Mouse (Mus musculus) heart, embryonic 15.5 days (tissue): ENCODE results near the gene Arhgap11a. TPM values are rescaled to one million over a fixed set of nuclear protein-coding genes. Genes with fewer than 3 reads are reported as not detected.

ENCODE experiments used
- ATAC-seq: fragments of 200-750 bp; cut with Nextera tagmentation; replicated peaks from 2 replicates; pipeline ENCODE4 v1.8.0; 2017; ENCODE audit warnings: low read depth, moderate TSS enrichment; ENCODE audit not compliant: insufficient number of reproducible peaks, insufficient read depth, low FRiP score
- H3K27ac ChIP-seq: fragments of 300-500 bp; sonication (generic); 2 replicates; pipeline ENCODE4 v1.5.1; 2015; ENCODE audit warnings: mild to moderate bottlenecking, inconsistent platforms
- H3K27me3 ChIP-seq: fragments of 300-500 bp; sonication (generic); 2 replicates; pipeline ENCODE4 v1.6.1; 2015; ENCODE audit warnings: inconsistent platforms
- H3K36me3 ChIP-seq: fragments of 300-500 bp; sonication (generic); 2 replicates; pipeline ENCODE4 v1.6.1; 2015; ENCODE audit warnings: mild to moderate bottlenecking, inconsistent platforms
- H3K4me1 ChIP-seq: fragments of 300-500 bp; sonication (generic); replicated peaks from 2 replicates; pipeline ENCODE4 v1.6.1; 2015; ENCODE audit warnings: inconsistent platforms
- H3K4me2 ChIP-seq: fragments of 300-500 bp; sonication (generic); 2 replicates; pipeline ENCODE4 v1.6.1; 2015; ENCODE audit warnings: inconsistent platforms, mild to moderate bottlenecking, moderate library complexity
- H3K4me3 ChIP-seq: fragments of 300-500 bp; sonication (generic); 2 replicates; pipeline ENCODE4 v1.5.1; 2015; ENCODE audit warnings: mild to moderate bottlenecking, inconsistent platforms
- H3K9ac ChIP-seq: fragments of 300-500 bp; sonication (generic); 2 replicates; pipeline ENCODE4 v1.6.1; 2015; ENCODE audit warnings: mild to moderate bottlenecking, inconsistent platforms
- H3K9me3 ChIP-seq: fragments of 300-500 bp; sonication (generic); replicated peaks from 2 replicates; pipeline ENCODE4 v1.6.1; 2016; ENCODE audit warnings: inconsistent platforms
- WGBS: fragments of 180-500 bp; shearing (Covaris S2); methylation state at CpG from one replicate; pipeline ENCODE4 v1.1.7; 2015; ENCODE audit warnings: mixed read lengths; 5-methylcytosine and 5-hydroxymethylcytosine counted together
- polyA plus RNA-seq: library from polyadenylated mRNA; unstranded; fragments of >200 nt; fragmentation: Nextera tagmentation; extraction: Ambion mirVana; gene quantifications from 2 replicates; pipeline ENCODE4 v1.2.1, GENCODE M21; 2015

Arhgap11a gene
- 22.3 and 24.8 TPM in 2 replicates for polyA plus RNA-seq

DNA sequence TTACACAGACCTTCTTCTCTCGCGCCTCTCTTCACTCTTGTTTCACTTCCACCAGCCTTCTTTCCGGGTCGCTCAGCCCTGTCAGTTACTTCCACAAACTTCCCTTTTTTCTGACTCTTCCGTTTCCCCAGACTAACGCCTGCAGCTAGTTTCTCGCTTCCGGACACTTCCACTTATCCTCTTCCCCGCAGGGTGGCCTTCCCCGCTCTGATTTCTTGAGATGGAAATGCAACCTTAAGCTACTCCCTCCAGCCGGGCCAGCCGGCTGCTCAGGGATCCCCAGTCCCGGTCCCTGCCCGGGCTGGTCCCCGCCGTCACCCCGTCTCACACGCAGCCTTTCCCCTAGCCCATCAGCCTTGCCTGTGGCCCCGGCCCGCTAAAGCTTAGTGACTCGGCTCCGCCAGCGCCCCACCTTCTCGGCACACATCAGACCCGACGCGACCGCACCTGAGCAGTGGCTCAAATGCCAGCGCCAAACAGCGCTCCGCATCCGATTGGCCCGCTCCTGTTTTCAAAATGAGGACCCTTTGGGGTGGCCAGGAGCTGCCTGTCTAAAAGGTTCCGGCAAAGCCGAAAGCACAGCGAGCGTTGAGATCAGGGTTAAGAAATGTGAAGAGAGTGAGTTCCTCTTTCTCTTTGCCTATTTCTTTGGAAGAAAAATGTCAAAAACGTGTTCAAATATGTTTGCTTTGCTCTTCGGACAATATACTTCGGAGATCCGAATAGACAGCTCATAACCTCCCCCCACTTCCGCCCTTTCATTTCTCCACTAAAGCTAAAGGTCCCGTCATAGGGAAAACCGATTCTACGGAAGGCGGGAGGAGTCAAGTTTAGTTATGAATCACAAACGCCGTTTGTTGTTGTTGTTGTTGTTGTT is at the start of gene Arhgap11a:
Gene Arhgap11a (minus strand): TSS at position 417 of the 877 bp plus-strand sequence.
- H3K27me3 ChIP-seq: no peaks in the 10 kb centered on the region
- peak within 1 kb of the TSS; percentile 71 for H3K9ac ChIP-seq
- H3K4me1 ChIP-seq: peaks cover 17% of the 10 kb centered on the region
- peak within 1 kb of the TSS; percentile 85 for H3K4me3 ChIP-seq
- H3K36me3 ChIP-seq: peaks cover 7% of the 10 kb centered on the region
- peak within 1 kb of the TSS; percentile 77 for H3K4me2 ChIP-seq
- H3K27ac ChIP-seq: peak within 1 kb of the TSS; percentile 81
- no peaks in the 10 kb centered on the region for H3K9me3 ChIP-seq
- peak; percentile 95 for ATAC-seq
- WGBS: under 1% methylated on average over 48 of the region's 48 CpGs

DNA sequence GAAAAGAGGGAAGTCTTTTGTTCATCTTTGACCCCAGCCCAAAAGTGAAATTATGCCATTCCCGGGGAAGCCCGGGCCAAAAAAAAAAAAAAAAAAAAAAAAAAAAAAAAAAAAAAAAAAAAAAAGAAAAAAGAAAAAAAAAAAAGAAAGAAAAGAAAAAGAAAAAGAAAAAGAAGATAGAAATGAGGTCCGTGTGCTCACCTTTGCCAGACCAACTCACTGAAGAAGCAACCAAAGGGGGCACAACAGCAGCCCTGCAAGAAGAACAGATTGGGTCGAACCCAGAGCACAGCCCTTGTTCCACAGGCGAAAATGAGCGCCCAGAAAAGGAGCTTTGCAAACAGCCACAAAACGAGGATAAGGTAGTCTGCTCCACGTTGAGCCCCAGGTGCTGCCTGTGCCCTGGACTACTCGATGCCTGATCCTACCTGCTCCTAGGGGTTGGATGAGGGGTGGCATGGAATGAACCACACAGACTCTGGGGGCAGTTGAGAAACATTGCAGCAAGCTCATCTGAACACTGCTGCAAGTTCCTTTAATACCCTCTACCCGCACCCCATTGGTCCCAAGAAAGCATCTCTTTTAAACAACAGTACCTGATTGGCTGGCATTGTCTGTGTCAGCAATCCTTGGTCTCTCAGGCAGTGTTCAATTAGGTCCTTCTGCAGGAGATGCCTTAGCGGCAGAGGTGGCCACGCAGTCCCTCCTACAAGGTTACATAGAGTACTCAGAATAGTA is 45.1 kb upstream of the Arhgap11a start:
- Histone ChIP-seq H3K27me3 (no peaks in the 10 kb centered on the region), H3K9ac (no peak overlapping the region), H3K4me1 (no peaks in the 10 kb centered on the region), H3K4me2 (no peak overlapping the region), H3K9me3 (no peaks in the 10 kb centered on the region), H3K36me3 (no peaks in the 10 kb centered on the region), H3K4me3 (no peak overlapping the region), H3K27ac (no peak overlapping the region)
- 74% methylated on average over 10 of the region's 12 CpGs for WGBS
- no peak for ATAC-seq

DNA sequence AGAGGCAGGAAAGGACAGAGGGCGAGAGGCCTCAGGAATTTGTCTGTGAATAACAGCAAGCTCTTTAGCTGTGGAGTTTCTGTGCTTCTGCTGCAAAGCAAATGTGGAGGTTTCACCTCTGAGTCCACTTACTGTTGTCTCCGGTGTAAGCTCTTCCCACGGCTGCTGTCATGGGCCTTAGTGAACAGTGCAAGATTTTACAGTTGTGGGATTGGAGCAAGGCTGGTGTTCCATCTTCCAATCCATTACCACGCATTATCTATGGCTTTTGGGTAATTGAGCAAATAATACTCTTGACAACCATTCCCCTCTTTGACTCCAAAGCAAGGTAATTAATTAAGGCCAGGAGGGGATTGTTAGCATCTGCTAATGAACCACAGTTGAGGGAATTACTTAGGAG is 38.7 kb upstream of the Arhgap11a start:
- Histone ChIP-seq H3K27ac (no peak overlapping the region), H3K4me1 (no peaks in the 10 kb centered on the region), H3K9me3 (no peaks in the 10 kb centered on the region), H3K27me3 (no peaks in the 10 kb centered on the region), H3K4me3 (no peak overlapping the region), H3K9ac (no peak overlapping the region), H3K4me2 (no peak overlapping the region), H3K36me3 (no peaks in the 10 kb centered on the region)
- 76% methylated on average over 4 of the region's 4 CpGs for WGBS
- no peak for ATAC-seq

DNA sequence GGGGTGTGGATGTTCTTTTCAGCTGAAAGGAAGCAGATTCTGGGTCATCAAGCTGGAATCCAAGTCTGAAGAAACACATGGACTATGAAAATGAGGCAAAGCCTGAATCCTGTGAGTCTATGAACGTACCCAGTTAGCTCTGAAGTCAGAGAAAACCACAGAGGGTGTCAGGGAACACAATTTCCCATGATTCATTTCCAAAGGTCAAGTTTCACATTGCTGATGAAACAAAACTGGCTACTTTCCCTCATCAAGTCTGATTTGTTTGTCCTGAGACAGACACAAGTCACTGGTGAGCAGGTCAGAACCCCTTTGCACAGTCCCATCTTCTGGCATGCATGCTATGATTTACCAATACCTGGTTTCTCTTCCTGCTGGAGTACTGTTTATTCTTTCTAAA is 37.6 kb upstream of the Arhgap11a start:
- Histone ChIP-seq H3K27ac (no peak overlapping the region), H3K4me3 (no peak overlapping the region), H3K36me3 (no peaks in the 10 kb centered on the region), H3K4me1 (no peaks in the 10 kb centered on the region), H3K27me3 (no peaks in the 10 kb centered on the region), H3K4me2 (no peak overlapping the region), H3K9me3 (no peaks in the 10 kb centered on the region), H3K9ac (no peak overlapping the region)
- WGBS: 76% methylated on average over 1 of the region's 1 CpGs
- ATAC-seq: no peak

DNA sequence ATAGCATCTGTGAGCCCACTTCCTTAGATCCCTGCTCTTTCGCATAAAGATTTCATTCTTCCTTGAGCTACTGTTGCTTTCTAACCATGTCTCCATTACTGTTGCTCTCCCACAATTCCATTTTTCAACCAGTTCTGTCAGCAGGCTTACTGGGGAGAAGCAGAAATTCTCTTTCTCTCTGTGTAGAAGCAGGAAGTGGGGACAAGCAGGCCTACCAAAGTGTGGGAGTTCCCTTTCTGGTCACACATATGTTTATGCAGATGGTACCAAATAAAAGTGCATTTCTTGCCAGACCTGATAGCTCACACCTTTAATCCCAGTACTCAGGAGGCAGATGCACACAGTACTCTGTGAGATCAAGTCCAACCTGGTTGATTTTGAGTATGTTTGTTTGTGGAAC is 21.7 kb upstream of the Arhgap11a start:
- Histone ChIP-seq H3K4me3 (no peak overlapping the region), H3K9me3 (no peaks in the 10 kb centered on the region), H3K9ac (no peak overlapping the region), H3K4me1 (no peaks in the 10 kb centered on the region), H3K4me2 (no peak overlapping the region), H3K36me3 (no peaks in the 10 kb centered on the region), H3K27me3 (no peaks in the 10 kb centered on the region), H3K27ac (no peak overlapping the region)
- 82% methylated on average over 1 of the region's 1 CpGs for WGBS
- no peak for ATAC-seq

DNA sequence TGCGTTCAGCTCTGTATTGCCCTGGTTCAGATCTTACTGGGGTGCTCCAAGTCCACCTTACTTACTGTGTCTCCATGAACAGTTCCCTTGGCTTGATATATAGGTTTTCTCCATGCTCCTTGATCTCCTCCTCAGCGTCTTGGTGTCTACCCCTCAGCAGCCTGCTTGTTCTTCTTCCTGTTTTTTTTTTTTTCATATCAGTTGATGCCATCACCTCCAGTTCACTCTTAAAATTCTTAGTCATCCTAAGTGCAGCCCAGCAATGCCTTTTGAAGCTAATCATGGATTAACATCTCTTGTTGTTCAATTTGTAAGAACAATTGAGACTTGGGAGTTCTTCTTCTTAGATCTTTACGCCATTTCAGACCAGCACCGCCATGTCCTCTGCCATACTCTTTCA is 19.9 kb upstream of the Arhgap11a start:
- Histone ChIP-seq H3K36me3 (no peaks in the 10 kb centered on the region), H3K9me3 (no peaks in the 10 kb centered on the region), H3K4me1 (no peaks in the 10 kb centered on the region), H3K9ac (no peak overlapping the region), H3K4me3 (no peak overlapping the region), H3K27ac (no peak overlapping the region), H3K27me3 (no peaks in the 10 kb centered on the region), H3K4me2 (no peak overlapping the region)
- 80% methylated on average over 4 of the region's 4 CpGs for WGBS
- ATAC-seq: no peak

DNA sequence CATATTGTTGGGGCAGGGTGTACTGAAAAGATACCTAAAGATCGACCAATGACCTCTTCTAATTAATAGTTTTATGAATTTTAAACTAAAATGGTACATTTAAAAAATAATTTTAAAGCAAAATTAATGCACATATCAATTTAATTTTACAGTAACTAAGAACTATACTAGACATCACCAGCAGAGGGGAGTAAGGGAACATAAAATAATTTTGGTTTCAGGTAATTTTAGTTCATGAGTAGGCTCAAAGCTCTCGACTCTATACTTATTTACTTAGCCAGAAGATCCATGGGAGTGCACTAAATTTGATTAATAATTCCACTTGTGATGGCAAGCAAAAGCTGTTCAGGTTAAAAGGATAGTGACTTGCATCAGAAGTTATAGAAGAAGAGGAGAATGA is 17.7 kb upstream of the Arhgap11a start:
- no peak overlapping the region for H3K27ac ChIP-seq
- H3K36me3 ChIP-seq: no peaks in the 10 kb centered on the region
- H3K4me3 ChIP-seq: no peak overlapping the region
- 16% methylated on average over 2 of the region's 2 CpGs for WGBS
- no peaks in the 10 kb centered on the region for H3K4me1 ChIP-seq
- no peak overlapping the region for H3K4me2 ChIP-seq
- no peak overlapping the region for H3K9ac ChIP-seq
- H3K9me3 ChIP-seq: no peaks in the 10 kb centered on the region
- no peak for ATAC-seq
- H3K27me3 ChIP-seq: no peaks in the 10 kb centered on the region

DNA sequence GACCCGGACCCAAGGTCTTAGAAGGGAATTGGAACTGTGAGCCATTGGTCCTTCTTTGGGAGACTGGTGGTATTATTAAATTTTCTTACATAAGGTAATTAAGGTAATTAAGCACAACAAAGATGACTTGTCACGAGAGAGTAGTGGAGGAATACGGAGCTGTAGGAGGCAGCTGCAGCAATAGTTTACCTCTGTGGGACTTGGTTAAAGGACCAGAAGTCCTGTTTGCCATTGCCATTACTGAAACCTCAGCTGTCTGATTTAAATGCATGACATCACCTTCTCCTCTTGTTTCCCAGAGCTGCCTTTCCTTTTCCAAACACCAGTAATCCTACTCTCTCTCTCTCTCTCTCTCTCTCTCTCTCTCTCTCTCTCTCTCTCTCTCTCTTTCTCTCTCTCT is 680 bp upstream of the Arhgap11a start:
- H3K36me3 ChIP-seq: peaks cover under 1% of the 10 kb centered on the region; the same call in 1 of the 2 replicates
- H3K9ac ChIP-seq: peak overlapping the region; percentile 71; the same call in 1 of the 2 replicates
- 5% methylated on average over 3 of the region's 3 CpGs for whole genome bisulfite sequencing

DNA sequence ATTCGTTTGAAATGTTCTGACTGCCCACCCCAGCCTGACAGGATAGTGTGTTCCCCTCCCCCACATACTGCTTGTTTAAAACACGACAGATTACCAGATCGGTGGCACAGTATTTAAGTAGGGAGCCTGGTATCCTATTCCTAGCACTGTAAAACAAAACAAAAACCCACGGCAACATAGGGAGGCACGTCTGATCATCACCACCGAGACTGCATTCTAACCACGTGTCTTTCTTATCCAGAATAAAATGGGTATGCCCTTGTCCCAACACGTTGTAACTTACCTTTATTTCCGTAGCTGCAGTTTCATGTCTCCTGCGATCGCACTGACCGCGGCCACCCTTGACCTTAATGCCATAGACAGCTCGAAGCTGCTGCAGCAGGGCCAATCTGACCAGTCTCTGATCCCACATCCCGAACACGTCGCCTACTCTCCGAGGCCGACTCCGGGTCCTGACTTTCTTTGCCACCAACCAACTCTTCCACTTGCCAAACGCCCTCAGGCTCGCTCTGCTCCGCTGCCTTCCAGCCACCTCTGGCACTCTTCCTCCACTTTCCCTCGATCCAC is 700 bp downstream of the Arhgap11a start:
- H3K27ac ChIP-seq: peak overlapping the region; percentile 81
- WGBS: under 1% methylated on average over 24 of the region's 24 CpGs
- H3K4me3 ChIP-seq: peak overlapping the region; percentile 85
- H3K36me3 ChIP-seq: peaks cover 11% of the 10 kb centered on the region
- no peaks in the 10 kb centered on the region for H3K9me3 ChIP-seq
- peak overlapping the region; percentile 77 for H3K4me2 ChIP-seq
- ATAC-seq: no peak; the same call in 1 of the 2 replicates
- H3K9ac ChIP-seq: peak overlapping the region; percentile 71
- H3K4me1 ChIP-seq: peaks cover 17% of the 10 kb centered on the region
- no peaks in the 10 kb centered on the region for H3K27me3 ChIP-seq

More for the DNA sequence above, 680 bp upstream of the Arhgap11a start:
- no peak for ATAC-seq
- H3K4me1 ChIP-seq: peaks cover 17% of the 10 kb centered on the region
- H3K27me3 ChIP-seq: no peaks in the 10 kb centered on the region
- H3K27ac ChIP-seq: peak overlapping the region; percentile 81
- H3K4me2 ChIP-seq: peak overlapping the region; percentile 77
- H3K9me3 ChIP-seq: no peaks in the 10 kb centered on the region
- H3K4me3 ChIP-seq: peak overlapping the region; percentile 85

DNA sequence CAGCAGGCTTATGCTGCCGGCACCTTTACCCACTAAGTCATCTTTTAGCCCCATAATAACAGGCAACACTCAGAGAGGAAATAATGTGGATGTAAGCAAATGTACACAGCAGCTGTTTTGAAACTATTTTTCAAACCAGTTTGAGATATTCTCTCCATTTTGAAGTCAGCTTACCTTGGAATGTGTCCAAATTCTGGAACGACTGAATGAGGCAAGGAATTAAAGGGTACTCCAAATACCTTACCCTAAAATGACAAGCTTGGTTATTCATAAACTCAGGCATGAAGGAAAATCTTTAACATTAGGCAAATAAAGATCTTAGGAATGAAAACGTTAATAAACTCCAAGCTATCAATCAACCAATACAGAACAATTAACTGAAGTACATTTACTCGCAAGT is 3.4 kb downstream of the Arhgap11a start:
- Histone ChIP-seq H3K27ac (no peak overlapping the region), H3K4me2 (no peak overlapping the region), H3K9me3 (no peaks in the 10 kb centered on the region), H3K27me3 (no peaks in the 10 kb centered on the region), H3K4me3 (no peak overlapping the region), H3K4me1 (peaks cover 17% of the 10 kb centered on the region), H3K36me3 (peaks cover 31% of the 10 kb centered on the region), H3K9ac (no peak overlapping the region)
- ATAC-seq: no peak
- 73% methylated on average over 4 of the region's 4 CpGs for WGBS

DNA sequence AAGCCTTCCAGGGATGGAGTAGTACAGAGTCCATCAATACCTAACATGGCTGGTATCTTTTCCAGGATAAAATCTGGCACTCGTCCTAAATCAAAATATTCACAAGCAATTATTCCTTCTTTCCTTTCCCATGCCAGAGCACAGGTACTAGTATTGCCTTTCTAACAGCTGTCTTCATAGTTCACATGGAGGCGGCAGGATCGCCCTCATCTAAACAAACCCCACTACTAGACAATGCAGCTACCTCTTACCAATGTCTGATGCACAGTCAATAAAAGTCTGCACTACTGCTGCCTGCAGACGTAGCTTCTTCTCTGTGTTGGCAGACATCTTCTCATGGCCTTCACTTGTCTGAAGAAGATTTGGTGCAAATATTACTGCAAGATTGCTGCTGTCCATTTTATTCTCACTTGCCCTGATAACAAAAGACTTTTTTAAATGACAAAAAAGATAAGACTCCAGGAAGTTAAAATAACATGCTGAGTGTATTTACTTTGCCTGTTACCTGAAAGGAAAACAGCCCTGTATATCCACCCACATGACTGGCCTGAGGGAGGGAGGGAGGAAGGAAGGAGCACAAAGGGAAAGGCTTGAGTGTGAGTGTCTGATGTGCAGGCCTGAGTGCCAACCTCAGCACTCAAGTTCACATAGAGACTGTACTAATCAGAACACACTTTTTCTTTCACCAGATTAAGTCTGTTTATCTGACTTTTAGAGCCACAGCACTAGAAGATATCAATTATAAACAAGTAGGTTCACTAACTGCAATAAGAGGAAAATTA is 6.6 kb downstream of the Arhgap11a start:
- no peak overlapping the region for H3K9ac ChIP-seq
- H3K9me3 ChIP-seq: no peaks in the 10 kb centered on the region
- H3K36me3 ChIP-seq: peaks cover 51% of the 10 kb centered on the region
- H3K4me2 ChIP-seq: no peak overlapping the region
- no peak overlapping the region for H3K27ac ChIP-seq
- H3K4me3 ChIP-seq: no peak overlapping the region
- no peak for ATAC-seq
- H3K4me1 ChIP-seq: peaks cover 9% of the 10 kb centered on the region
- WGBS: 89% methylated on average over 4 of the region's 4 CpGs
- H3K27me3 ChIP-seq: no peaks in the 10 kb centered on the region
